Mouse (Mus musculus) limb, embryonic 15.5 days (tissue): ENCODE results near the gene Rcor2. TPM values are rescaled to one million over a fixed set of nuclear protein-coding genes. Genes with fewer than 3 reads are reported as not detected.

Experiments
- ATAC-seq: fragments of 200-750 bp; cut with Nextera tagmentation; 2 replicates; pipeline ENCODE4 v1.8.0; 2017; ENCODE audit warnings: low read depth, moderate TSS enrichment; ENCODE audit not compliant: insufficient number of reproducible peaks, low FRiP score, low TSS enrichment
- H3K27ac ChIP-seq: fragments of 300-500 bp; sonication (generic); 2 replicates; pipeline ENCODE4 v1.5.1; 2015; ENCODE audit warnings: moderate library complexity, mild to moderate bottlenecking, inconsistent platforms
- H3K27me3 ChIP-seq: fragments of 300-500 bp; sonication (generic); 2 replicates; pipeline ENCODE4 v1.6.1; 2015; ENCODE audit warnings: inconsistent platforms
- H3K36me3 ChIP-seq: fragments of 300-500 bp; sonication (generic); 2 replicates; pipeline ENCODE4 v1.6.1; 2015; ENCODE audit warnings: inconsistent platforms
- H3K4me1 ChIP-seq: fragments of 300-500 bp; sonication (generic); 2 replicates; pipeline ENCODE4 v1.6.1; 2015; ENCODE audit warnings: inconsistent platforms
- H3K4me2 ChIP-seq: fragments of 300-500 bp; sonication (generic); 2 replicates; pipeline ENCODE4 v1.6.1; 2015; ENCODE audit warnings: mild to moderate bottlenecking, inconsistent platforms
- H3K4me3 ChIP-seq: fragments of 300-500 bp; sonication (generic); 2 replicates; pipeline ENCODE4 v1.5.1; 2015; ENCODE audit warnings: mild to moderate bottlenecking, inconsistent platforms
- H3K9ac ChIP-seq: fragments of 300-500 bp; sonication (generic); 2 replicates; pipeline ENCODE4 v1.6.1; 2015; ENCODE audit warnings: inconsistent platforms
- H3K9me3 ChIP-seq: fragments of 300-500 bp; sonication (generic); 2 replicates; pipeline ENCODE4 v1.6.1; 2016; ENCODE audit warnings: inconsistent platforms
- WGBS: fragments of 180-500 bp; shearing (Covaris S2); methylation state at CpG from one replicate; pipeline ENCODE4 v1.1.7; 2015; 5-methylcytosine and 5-hydroxymethylcytosine counted together
- polyA plus RNA-seq: library from polyadenylated mRNA; unstranded; fragments of >200 nt; fragmentation: Nextera tagmentation; extraction: Ambion mirVana; gene quantifications from 2 replicates; pipeline ENCODE4 v1.2.1, GENCODE M21; 2015

Gene Rcor2
- polyA plus RNA-seq, 1 experiment from 2014 or later, result 16.9 TPM

GRCm38 (mm10) chr19:7239574-7239973 lies 27.6 kb upstream of the Rcor2 start:
- Histone ChIP-seq H3K27me3 (no peaks in the 10 kb centered on the region), H3K4me1 (peaks cover 22% of the 10 kb centered on the region), H3K4me2 (peak overlapping the region; percentile 92), H3K27ac (no peak overlapping the region), H3K9me3 (no peaks in the 10 kb centered on the region), H3K4me3 (peak overlapping the region; percentile 84; the same call in 1 of the 2 replicates), H3K9ac (peak overlapping the region; percentile 81; the same call in 1 of the 2 replicates), H3K36me3 (peaks cover 16% of the 10 kb centered on the region; the same call in 1 of the 2 replicates)
- 88% methylated on average over 3 of the region's 3 CpGs for WGBS
- ATAC-seq, result no peak

GRCm38 (mm10) chr19:7240291-7240690 lies 26.8 kb upstream of the Rcor2 start:
- H3K36me3 ChIP-seq, result 0 out of 2 replicates have a peak, but pooled peaks cover 14% of the 10 kb centered on the region

GRCm38 (mm10) chr19:7240782-7241690 lies 26.1 kb upstream of the Rcor2 start, which contains the start of gene Naa40:
Naa40 (minus strand) TSS chr19:7241183.
- Histone ChIP-seq H3K27me3 (no peaks in the 10 kb centered on the region), H3K4me2 (peak within 1 kb of the TSS; percentile 92), H3K4me3 (peak within 1 kb of the TSS; percentile 84), H3K9me3 (no peaks in the 10 kb centered on the region), H3K27ac (peak within 1 kb of the TSS; percentile 81), H3K4me1 (peaks cover 18% of the 10 kb centered on the region), H3K36me3 (0 out of 2 replicates have a peak, but pooled peaks cover 14% of the 10 kb centered on the region), H3K9ac (peak within 1 kb of the TSS; percentile 81)
- ATAC-seq, result peak; percentile 92
- WGBS, result under 1% methylated on average over 80 of the region's 80 CpGs

More at GRCm38 (mm10) chr19:7240291-7240690, 26.8 kb upstream of the Rcor2 start:
- H3K9me3 ChIP-seq, result no peaks in the 10 kb centered on the region
- peak overlapping the region; percentile 92 for H3K4me2 ChIP-seq
- 3% methylated on average over 13 of the region's 13 CpGs for WGBS
- ATAC-seq, result no peak
- H3K4me1 ChIP-seq, result peaks cover 21% of the 10 kb centered on the region
- peak overlapping the region; percentile 81 for H3K9ac ChIP-seq
- peak overlapping the region; percentile 81 for H3K27ac ChIP-seq
- H3K4me3 ChIP-seq, result peak overlapping the region; percentile 84
- H3K27me3 ChIP-seq, result no peaks in the 10 kb centered on the region

DNA sequence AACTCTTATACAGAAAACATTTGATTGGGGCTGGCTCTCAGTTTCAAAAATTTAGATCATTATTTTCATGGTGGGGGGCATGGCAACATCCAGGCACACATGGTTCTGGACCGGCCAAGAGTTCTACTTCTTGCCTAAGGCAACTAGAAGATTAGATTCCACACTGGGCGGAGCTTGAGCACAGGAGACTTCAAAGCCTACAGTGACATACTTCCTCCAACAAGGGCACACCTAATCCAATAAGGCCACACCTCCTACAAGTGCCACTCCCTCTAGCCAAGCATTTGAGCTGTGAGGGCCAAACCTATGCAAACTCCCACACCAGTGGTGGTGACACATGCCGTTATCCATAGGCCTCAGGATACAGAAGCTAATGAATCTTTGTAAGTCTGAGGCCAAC lies 21.1 kb upstream of the Rcor2 start:
- Histone ChIP-seq H3K9ac (no peak overlapping the region), H3K9me3 (no peaks in the 10 kb centered on the region), H3K27ac (no peak overlapping the region), H3K36me3 (no peaks in the 10 kb centered on the region), H3K27me3 (no peaks in the 10 kb centered on the region), H3K4me2 (no peak overlapping the region), H3K4me1 (peaks cover 4% of the 10 kb centered on the region; the same call in 1 of the 2 replicates), H3K4me3 (no peak overlapping the region)
- ATAC-seq, result no peak
- 60% methylated on average over 3 of the region's 3 CpGs for WGBS

DNA sequence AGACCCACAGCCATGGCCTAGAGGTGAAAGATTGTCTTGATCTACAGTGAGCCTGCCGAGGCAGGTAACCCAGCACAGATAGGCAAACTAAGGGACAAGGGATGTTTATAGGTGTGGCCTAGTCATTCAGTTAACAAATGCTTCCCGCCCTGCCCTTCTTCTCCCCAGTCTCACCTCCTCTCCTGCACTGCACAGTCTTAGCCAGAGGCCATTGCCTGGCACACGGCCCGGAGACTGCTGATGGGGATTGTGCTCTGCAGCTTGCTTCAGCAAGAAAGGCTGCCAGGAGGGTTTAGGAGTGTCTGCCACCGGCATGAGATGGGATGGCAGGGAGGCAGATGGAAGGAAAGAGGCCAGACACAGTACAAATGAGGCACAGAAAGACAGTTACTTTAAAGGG lies 9.2 kb upstream of the Rcor2 start:
- H3K9ac ChIP-seq, result no peak overlapping the region
- no peak for ATAC-seq
- no peaks in the 10 kb centered on the region for H3K9me3 ChIP-seq
- WGBS, result 66% methylated on average over 5 of the region's 5 CpGs
- no peak overlapping the region for H3K27ac ChIP-seq
- H3K27me3 ChIP-seq, result no peaks in the 10 kb centered on the region
- no peaks in the 10 kb centered on the region for H3K4me1 ChIP-seq
- H3K4me2 ChIP-seq, result no peak overlapping the region
- no peak overlapping the region for H3K4me3 ChIP-seq
- no peaks in the 10 kb centered on the region for H3K36me3 ChIP-seq

DNA sequence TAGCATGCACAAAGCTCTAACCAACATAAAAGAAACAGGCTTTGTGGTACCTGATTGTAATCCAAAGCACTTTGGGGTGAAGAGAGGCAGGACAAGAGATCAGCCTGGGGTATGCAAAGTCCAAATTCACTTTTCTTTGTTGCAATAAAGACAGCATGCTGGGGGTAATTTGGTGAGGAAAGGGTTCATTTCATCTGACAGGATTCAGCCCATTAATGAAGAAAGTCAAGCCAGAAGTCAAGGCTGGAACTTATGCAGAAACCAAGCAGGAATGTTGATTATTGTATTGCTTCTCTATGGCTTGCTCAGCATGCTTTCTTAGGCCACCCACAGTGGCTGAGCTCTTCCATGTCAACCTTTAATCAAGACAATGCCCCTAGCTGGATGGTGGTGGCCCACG lies 5.6 kb upstream of the Rcor2 start:
- Histone ChIP-seq H3K27ac (no peak overlapping the region), H3K36me3 (no peaks in the 10 kb centered on the region), H3K4me3 (no peak overlapping the region), H3K27me3 (no peaks in the 10 kb centered on the region), H3K4me2 (no peak overlapping the region), H3K4me1 (peaks cover 26% of the 10 kb centered on the region), H3K9ac (no peak overlapping the region), H3K9me3 (no peaks in the 10 kb centered on the region)
- no peak for ATAC-seq
- WGBS, result 94% methylated on average over 1 of the region's 1 CpGs

GRCm38 (mm10) chr19:7261964-7262363 lies 5.2 kb upstream of the Rcor2 start:
- Histone ChIP-seq H3K36me3 (no peaks in the 10 kb centered on the region), H3K9me3 (no peaks in the 10 kb centered on the region), H3K4me3 (no peak overlapping the region), H3K9ac (no peak overlapping the region), H3K4me2 (no peak overlapping the region), H3K4me1 (peaks cover 31% of the 10 kb centered on the region), H3K27me3 (no peaks in the 10 kb centered on the region), H3K27ac (no peak overlapping the region)
- ATAC-seq, result no peak
- WGBS, result 92% methylated on average over 3 of the region's 3 CpGs

DNA sequence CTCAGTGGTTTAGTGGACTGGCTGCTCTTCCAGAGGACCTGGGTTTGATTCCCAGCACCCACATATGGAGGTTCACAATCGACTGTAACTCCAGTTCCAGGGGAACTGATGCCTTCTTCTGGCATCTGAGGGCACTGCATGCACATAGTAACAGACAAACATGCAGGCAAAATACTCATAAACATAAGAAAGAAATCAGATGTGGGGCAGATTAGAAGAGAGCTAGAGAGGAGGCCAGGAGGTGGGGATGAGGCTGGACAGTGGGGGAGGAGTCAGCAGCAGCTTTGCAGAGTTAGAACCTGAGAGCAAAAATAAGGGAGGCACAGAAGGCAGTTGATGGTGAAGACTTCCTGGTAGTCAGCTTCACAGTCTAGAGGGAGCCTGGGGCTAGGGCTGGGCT lies 4.5 kb upstream of the Rcor2 start:
- H3K27ac ChIP-seq, result no peak overlapping the region
- 80% methylated on average over 1 of the region's 1 CpGs for WGBS
- no peak overlapping the region for H3K4me3 ChIP-seq
- peaks cover 37% of the 10 kb centered on the region for H3K4me1 ChIP-seq
- H3K36me3 ChIP-seq, result no peaks in the 10 kb centered on the region
- no peaks in the 10 kb centered on the region for H3K27me3 ChIP-seq
- ATAC-seq, result no peak
- no peak overlapping the region for H3K4me2 ChIP-seq
- H3K9ac ChIP-seq, result no peak overlapping the region
- no peaks in the 10 kb centered on the region for H3K9me3 ChIP-seq

GRCm38 (mm10) chr19:7264088-7264765 lies 2.9 kb upstream of the Rcor2 start:
- no peak overlapping the region for H3K9ac ChIP-seq

DNA sequence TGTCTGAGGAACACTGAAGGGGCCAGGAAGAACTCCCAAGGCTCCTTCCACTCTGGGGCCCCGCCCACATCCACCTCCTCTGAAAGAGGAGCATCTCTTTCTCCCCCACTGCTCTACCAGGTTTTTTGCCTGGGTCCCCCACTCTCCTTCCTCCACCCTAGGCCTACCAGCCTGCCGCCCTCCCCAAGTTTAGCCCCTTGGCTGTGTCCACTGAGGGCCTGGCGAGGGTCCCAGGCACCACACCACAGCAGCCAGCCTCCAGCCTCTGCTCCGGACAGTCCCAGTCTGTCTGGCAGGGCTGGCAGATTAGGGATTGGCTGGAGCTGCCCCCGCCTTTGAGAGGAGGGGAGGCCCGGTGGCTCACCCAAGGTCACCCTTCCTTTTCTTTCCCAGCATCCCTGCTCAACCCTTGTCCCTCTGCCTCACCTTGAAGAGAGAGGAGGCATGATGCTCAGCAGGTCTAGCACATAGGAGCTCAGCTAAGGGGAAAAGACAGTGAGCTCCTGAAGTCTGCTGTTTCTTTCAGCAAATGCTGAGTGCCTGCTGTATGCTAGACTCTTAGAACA lies 2.3 kb upstream of the Rcor2 start:
- Histone ChIP-seq H3K4me1 (peaks cover 50% of the 10 kb centered on the region), H3K36me3 (no peaks in the 10 kb centered on the region), H3K4me3 (no peak overlapping the region), H3K9ac (no peak overlapping the region), H3K9me3 (no peaks in the 10 kb centered on the region), H3K27me3 (no peaks in the 10 kb centered on the region), H3K4me2 (peak overlapping the region; percentile 15; the same call in 1 of the 2 replicates), H3K27ac (peak overlapping the region; percentile 94)
- no peak for ATAC-seq
- WGBS, result 24% methylated on average over 6 of the region's 6 CpGs

More at GRCm38 (mm10) chr19:7264088-7264765, 2.9 kb upstream of the Rcor2 start:
- no peak for ATAC-seq
- Histone ChIP-seq H3K9me3 (no peaks in the 10 kb centered on the region), H3K4me3 (no peak overlapping the region), H3K27ac (peak overlapping the region; percentile 94), H3K4me2 (0 out of 2 replicates have a peak overlapping the region, but pooled peaks have one; percentile 15), H3K36me3 (no peaks in the 10 kb centered on the region), H3K27me3 (no peaks in the 10 kb centered on the region), H3K4me1 (peaks cover 43% of the 10 kb centered on the region)
- 9% methylated on average over 9 of the region's 9 CpGs for WGBS

- Histone ChIP-seq H3K27ac (peak overlapping the region; percentile 94), H3K4me1 (peaks cover 55% of the 10 kb centered on the region), H3K9ac (no peak overlapping the region), H3K27me3 (no peaks in the 10 kb centered on the region), H3K4me2 (no peak overlapping the region), H3K36me3 (peaks cover 3% of the 10 kb centered on the region), H3K4me3 (no peak overlapping the region), H3K9me3 (no peaks in the 10 kb centered on the region)
- WGBS, result 32% methylated on average over 14 of the region's 14 CpGs
- ATAC-seq, result no peak
Measured at GRCm38 (mm10) chr19:7265478-7266191, 1.5 kb upstream of the Rcor2 start.
